In the genomic region with DNA sequence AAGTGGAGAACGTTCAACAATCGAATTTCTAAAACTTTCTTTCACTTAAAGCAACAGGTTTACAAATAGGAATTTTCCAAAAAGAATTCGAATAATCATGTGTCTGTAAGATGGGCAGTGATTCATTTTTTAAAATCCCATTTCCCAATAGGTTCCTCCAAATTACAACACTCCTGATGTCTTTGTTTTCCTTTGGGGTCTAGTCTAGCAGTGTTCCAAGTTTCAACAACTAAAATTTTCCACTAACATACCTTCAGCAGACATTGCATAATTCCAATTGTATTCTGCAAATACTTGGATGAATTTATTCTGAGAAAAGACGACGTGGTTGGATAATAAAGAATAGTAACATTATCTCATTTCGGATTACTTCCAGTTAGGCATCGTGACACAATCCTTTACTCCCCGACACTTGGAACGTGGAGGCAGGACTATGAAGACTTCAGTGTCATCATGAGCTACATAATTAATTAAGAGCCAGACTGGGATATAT, we compare ENCODE assay signal across 30 mouse cellular contexts.
DNase-seq lines count a peak whose midpoint lies in the region; ATAC-seq lines count a peak whose summit lies in the region.
"Had no signal": no experiment of that assay in that cellular context is flagged by ENCODE, and none has a peak within 500 bp of the region (broad histone marks: within the 10 kb centered on the region; RNA-seq: fewer than 3 reads in every experiment).

No protein-coding gene starts in this region.

- no peak for ATAC-seq in embryonic facial prominence, embryonic 14.5 days (ENCODE audit: low read depth)
- ATAC-seq: activated CD4-positive, CD25-positive, alpha-beta regulatory T cell, adult 4 months; CD4-positive, CD25-positive, alpha-beta regulatory T cell, adult 4 months; forebrain, embryonic 15.5 days; intestine, embryonic 16.5 days; liver, embryonic 12.5 days; liver, postnatal 0 days had no signal

- 72% methylated on average over 9 of the region's 9 CpGs for WGBS in embryonic facial prominence, embryonic 14.5 days
- 92% methylated on average over 9 of the region's 9 CpGs for WGBS in embryonic facial prominence, embryonic 10.5 days

- no peaks in the 10 kb centered on the region for H3K36me3 ChIP-seq in embryonic facial prominence, embryonic 14.5 days (ENCODE audit: control insufficient read depth, insufficient read depth, low read length)
- no peaks in the 10 kb centered on the region for H3K36me3 ChIP-seq in embryonic facial prominence, embryonic 10.5 days (replicated peaks)
- H3K36me3 ChIP-seq: forebrain, embryonic 10.5 days; forebrain, embryonic 15.5 days; hindbrain, embryonic 13.5 days; liver, embryonic 12.5 days; neural tube, embryonic 15.5 days had no signal

- no peak overlapping the region for H3K27ac ChIP-seq in embryonic facial prominence, embryonic 14.5 days (replicated peaks; ENCODE audit: low read depth, low read length)
- no peak overlapping the region for H3K27ac ChIP-seq in embryonic facial prominence, embryonic 10.5 days (replicated peaks)
- H3K27ac ChIP-seq: forebrain, embryonic 10.5 days; forebrain, embryonic 15.5 days; hindbrain, embryonic 13.5 days; kidney, postnatal 0 days; liver, embryonic 12.5 days; neural tube, embryonic 15.5 days had no signal

- H3K27me3 ChIP-seq in embryonic facial prominence, embryonic 14.5 days (replicated peaks; ENCODE audit: control insufficient read depth, insufficient read depth, low read length): no peaks in the 10 kb centered on the region
- no peaks in the 10 kb centered on the region for H3K27me3 ChIP-seq in embryonic facial prominence, embryonic 10.5 days (replicated peaks; ENCODE audit: low read depth, poor library complexity, severe bottlenecking)
- H3K27me3 ChIP-seq: forebrain, embryonic 15.5 days; hindbrain, embryonic 13.5 days; liver, embryonic 12.5 days; neural tube, embryonic 15.5 days had no signal

- no peaks in the 10 kb centered on the region for H3K9me3 ChIP-seq in embryonic facial prominence, embryonic 14.5 days (ENCODE audit: control insufficient read depth, low read length)
- no peaks in the 10 kb centered on the region for H3K9me3 ChIP-seq in embryonic facial prominence, embryonic 10.5 days
- H3K9me3 ChIP-seq: forebrain, embryonic 10.5 days; forebrain, embryonic 15.5 days; hindbrain, embryonic 13.5 days; liver, embryonic 12.5 days; megakaryocyte, embryonic 14.5 days; neural tube, embryonic 15.5 days had no signal

- H3K4me2 ChIP-seq in embryonic facial prominence, embryonic 14.5 days (ENCODE audit: low read depth, low read length): no peak overlapping the region
- H3K4me2 ChIP-seq: forebrain, embryonic 15.5 days; hindbrain, embryonic 13.5 days; liver, embryonic 12.5 days; neural tube, embryonic 15.5 days had no signal

- no peak overlapping the region for H3K9ac ChIP-seq in embryonic facial prominence, embryonic 14.5 days (ENCODE audit: low read depth, low read length)
- H3K9ac ChIP-seq: forebrain, embryonic 15.5 days; hindbrain, embryonic 13.5 days; liver, embryonic 12.5 days; liver, postnatal 0 days; neural tube, embryonic 15.5 days had no signal

- no peaks in the 10 kb centered on the region for H3K4me1 ChIP-seq in embryonic facial prominence, embryonic 14.5 days (ENCODE audit: control insufficient read depth, insufficient read depth, low read length)
- peaks cover 6% of the 10 kb centered on the region for H3K4me1 ChIP-seq in embryonic facial prominence, embryonic 10.5 days
- H3K4me1 ChIP-seq: forebrain, embryonic 10.5 days; forebrain, embryonic 15.5 days; hindbrain, embryonic 13.5 days; liver, embryonic 12.5 days; megakaryocyte, embryonic 14.5 days; neural tube, embryonic 15.5 days had no signal

- H3K4me3 ChIP-seq in embryonic facial prominence, embryonic 14.5 days (ENCODE audit: low read depth, low read length): no peak overlapping the region
- H3K4me3 ChIP-seq in embryonic facial prominence, embryonic 10.5 days: no peak overlapping the region
- H3K4me3 ChIP-seq: forebrain, embryonic 10.5 days; forebrain, embryonic 15.5 days; hindbrain, embryonic 13.5 days; liver, embryonic 12.5 days; megakaryocyte, embryonic 14.5 days; neural tube, embryonic 15.5 days had no signal

- DNase-seq in embryonic facial prominence, embryonic 14.5 days (ENCODE audit: low spot score): peak; percentile 32
- no peak for DNase-seq in embryonic facial prominence, embryonic 10.5 days (ENCODE audit: low spot score)
- DNase-seq in heart, adult 9 months (ENCODE audit: low spot score in 2 of 2): peak; percentile 38 to 43
- no peak for DNase-seq in heart, postnatal 4 days
- DNase-seq in 3T3-L1 (ENCODE audit: low read depth, low spot score): peak; percentile 39
- peak; percentile 32 for DNase-seq in fibroblast of lung, adult 2 months (ENCODE audit: low read depth)
- DNase-seq in spleen, adult 18-20 months: no peak
- DNase-seq: adrenal gland, adult 2 months; cerebellum, adult 2 months; cerebellum, postnatal 14 days; gastrocnemius, postnatal 10 days; kidney, adult 8-10 months; kidney, postnatal 4 days; left cerebral cortex, postnatal 4 days; liver, postnatal 0 days; lung, postnatal 4 days; midbrain, embryonic 14.5 days; retina, postnatal 1 day; right cerebral cortex, postnatal 14 days; thymus, postnatal 14 days had no signal

Comparison
In these comparisons a context has a peak if more than half of its experiments do, and no peak if none do; other contexts are left out.
1. DNase-seq: peak in embryonic facial prominence, embryonic 14.5 days (single experiment), heart, adult 9 months (2 of 2), 3T3-L1 (single experiment) and fibroblast of lung, adult 2 months (single experiment); none in embryonic facial prominence, embryonic 10.5 days (single experiment), heart, postnatal 4 days (single experiment) and spleen, adult 18-20 months (0 of 2).